Mouse (Mus musculus) thymus, adult 2 months (tissue): ENCODE data around the gene Ap3m1. TPM values are rescaled to one million over a fixed set of nuclear protein-coding genes. Genes with fewer than 3 reads are reported as not detected.
A peak's percentile ranks its signal among the peaks of the same experiment; 100 is the strongest.

Experiments used
- DNase-seq: peaks from one replicate; pipeline ENCODE4 v3.0.0; 2021
- H3K27ac ChIP-seq: fragments of 200-500 bp; 2 replicates; pipeline ENCODE4 v1.5.1; 2012; ENCODE audit warnings: low read length, control low read depth; ENCODE audit not compliant: control insufficient read depth, insufficient read depth
- H3K27me3 ChIP-seq: fragments of 200-500 bp; 2 replicates; pipeline ENCODE4 v1.6.1; 2012; ENCODE audit warnings: mild to moderate bottlenecking, low read length, moderate library complexity, mixed read lengths; ENCODE audit not compliant: control insufficient read depth, insufficient read depth
- H3K36me3 ChIP-seq: fragments of 200-500 bp; 2 replicates; pipeline ENCODE4 v1.6.1; 2012; ENCODE audit warnings: mild to moderate bottlenecking, low read length, moderate library complexity; ENCODE audit not compliant: control insufficient read depth, insufficient read depth
- H3K4me1 ChIP-seq: fragments of 200-500 bp; replicated peaks from 2 replicates; pipeline ENCODE4 v1.6.1; 2012; ENCODE audit warnings: low read length; ENCODE audit not compliant: control insufficient read depth, insufficient read depth
- H3K4me3 ChIP-seq: fragments of 200-500 bp; 2 replicates; pipeline ENCODE4 v1.5.1; 2012; ENCODE audit warnings: mild to moderate bottlenecking, low read length, control low read depth, moderate library complexity; ENCODE audit not compliant: control insufficient read depth, insufficient read depth
- CTCF ChIP-seq: fragments of 200-500 bp; IDR thresholded peaks from 2 replicates; pipeline ENCODE4 v1.5.1; 2012; ENCODE audit warnings: mild to moderate bottlenecking, control low read depth, low read length, moderate library complexity, borderline replicate concordance; ENCODE audit not compliant: control insufficient read depth, poor library complexity, insufficient read depth; ENCODE audit errors: extremely low read depth
- POLR2A ChIP-seq: fragments of 200-500 bp; IDR thresholded peaks from 2 replicates; pipeline ENCODE4 v1.6.1; 2012; ENCODE audit warnings: mild to moderate bottlenecking, low read length, control low read depth, moderate library complexity; ENCODE audit not compliant: control insufficient read depth, poor library complexity, insufficient read depth; ENCODE audit errors: extremely low read depth
- WGBS: fragments of 180-500 bp; shearing (Covaris S2); methylation state at CpG from one replicate; pipeline ENCODE4 v1.1.7; 2018; 5-methylcytosine and 5-hydroxymethylcytosine counted together
- polyA plus RNA-seq: library from polyadenylated mRNA; depleted of rRNA; stranded (reverse); fragments of >200 nt; gene quantifications from 2 replicates; pipeline ENCODE4 v1.2.3, GENCODE M21; 2012

Ap3m1 gene
- polyA plus RNA-seq, 1 experiment = 34.1 TPM

GRCm38 (mm10) chr14:21039623-21040022 is 12.7 kb downstream of the Ap3m1 start:
- H3K27me3 ChIP-seq = no peaks in the 10 kb centered on the region
- no peak overlapping the region for H3K4me3 ChIP-seq
- no peak overlapping the region for H3K27ac ChIP-seq
- TF ChIP-seq CTCF = no peak
- no peak for TF ChIP-seq POLR2A
- peaks cover 3% of the 10 kb centered on the region; the same call in 1 of the 2 replicates for H3K4me1 ChIP-seq
- H3K36me3 ChIP-seq = peaks cover 43% of the 10 kb centered on the region
- WGBS = 94% methylated on average over 4 of the region's 4 CpGs
- no peak for DNase-seq

GRCm38 (mm10) chr14:21039077-21039476 is 13.2 kb downstream of the Ap3m1 start:
- Histone ChIP-seq H3K27me3 (no peaks in the 10 kb centered on the region), H3K27ac (no peak overlapping the region), H3K36me3 (peaks cover 43% of the 10 kb centered on the region), H3K4me1 (peaks cover 3% of the 10 kb centered on the region; the same call in 1 of the 2 replicates), H3K4me3 (no peak overlapping the region)
- 94% methylated on average over 12 of the region's 12 CpGs for WGBS
- TF ChIP-seq CTCF (no peak), POLR2A (no peak)
- DNase-seq = no peak

- Histone ChIP-seq H3K4me3 (no peak overlapping the region), H3K27me3 (no peaks in the 10 kb centered on the region), H3K36me3 (peaks cover 35% of the 10 kb centered on the region), H3K4me1 (peaks cover 7% of the 10 kb centered on the region), H3K27ac (no peak overlapping the region)
- DNase-seq = no peak
- 76% methylated on average over 3 of the region's 3 CpGs for WGBS
- TF ChIP-seq CTCF = no peak
- TF ChIP-seq POLR2A = no peak
These were observed 17.5 kb downstream of the Ap3m1 start for GRCm38 (mm10) chr14:21034791-21035190.

GRCm38 (mm10) chr14:21034271-21034670 is 18.0 kb downstream of the Ap3m1 start:
- TF ChIP-seq CTCF (no peak), POLR2A (no peak)
- WGBS = 69% methylated on average over 4 of the region's 4 CpGs
- peaks cover 7% of the 10 kb centered on the region for H3K4me1 ChIP-seq

GRCm38 (mm10) chr14:21031783-21032511 is 20.4 kb downstream of the Ap3m1 start:
- peak; percentile 24 for DNase-seq
- Histone ChIP-seq H3K4me3 (no peak overlapping the region), H3K36me3 (peaks cover 11% of the 10 kb centered on the region), H3K27me3 (no peaks in the 10 kb centered on the region), H3K27ac (peak overlapping the region; percentile 40; the same call in 1 of the 2 replicates), H3K4me1 (peaks cover 7% of the 10 kb centered on the region)
- no peak for TF ChIP-seq CTCF
- TF ChIP-seq POLR2A = no peak
- WGBS = 80% methylated on average over 6 of the region's 6 CpGs

More at GRCm38 (mm10) chr14:21034271-21034670, 18.0 kb downstream of the Ap3m1 start:
- Histone ChIP-seq H3K27ac (no peak overlapping the region; the same call in 1 of the 2 replicates), H3K27me3 (no peaks in the 10 kb centered on the region), H3K36me3 (peaks cover 30% of the 10 kb centered on the region), H3K4me3 (no peak overlapping the region)
- DNase-seq = no peak

- Histone ChIP-seq H3K36me3 (no peaks in the 10 kb centered on the region), H3K4me3 (no peak overlapping the region), H3K27me3 (no peaks in the 10 kb centered on the region), H3K27ac (no peak overlapping the region), H3K4me1 (peaks cover 4% of the 10 kb centered on the region)
- WGBS = 97% methylated on average over 11 of the region's 11 CpGs
- TF ChIP-seq CTCF (no peak), POLR2A (no peak)
- no peak for DNase-seq
These were observed 23.2 kb downstream of the Ap3m1 start for GRCm38 (mm10) chr14:21029025-21029659.
